Mouse (Mus musculus): ENCODE measurements around the gene Rec8. TPM values are rescaled to one million over a fixed set of nuclear protein-coding genes. Genes with fewer than 3 reads are reported as not detected.
A peak's percentile ranks its signal among the peaks of the same experiment; 100 is the strongest.

Rec8 gene
- polyA plus RNA-seq, 2 experiments = 2.4 to 8.9 TPM

DNA sequence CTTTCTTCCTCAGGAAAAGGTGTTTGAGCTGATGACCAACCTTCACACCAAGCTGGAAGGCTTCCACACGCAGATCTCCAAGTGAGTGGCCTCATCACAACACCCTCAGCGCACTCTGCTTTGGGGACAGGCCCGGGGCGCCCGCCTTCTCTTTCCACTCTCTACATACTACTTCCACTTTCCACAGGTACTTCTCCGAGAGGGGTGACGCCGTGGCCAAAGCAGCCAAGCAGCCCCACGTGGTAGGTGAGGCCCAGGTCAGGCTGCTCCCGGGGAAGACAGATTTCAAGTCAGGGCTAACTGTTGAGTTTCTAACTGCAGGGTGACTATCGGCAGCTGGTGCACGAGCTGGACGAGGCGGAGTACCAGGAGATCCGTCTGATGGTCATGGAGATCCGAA lies 37.1 kb upstream of the Rec8 start:
- 94% methylated on average over 16 of the region's 16 CpGs for WGBS
- peaks cover 19% of the 10 kb centered on the region for H3K36me3 ChIP-seq (ENCODE audit: control insufficient read depth, insufficient read depth, low read length)

DNA sequence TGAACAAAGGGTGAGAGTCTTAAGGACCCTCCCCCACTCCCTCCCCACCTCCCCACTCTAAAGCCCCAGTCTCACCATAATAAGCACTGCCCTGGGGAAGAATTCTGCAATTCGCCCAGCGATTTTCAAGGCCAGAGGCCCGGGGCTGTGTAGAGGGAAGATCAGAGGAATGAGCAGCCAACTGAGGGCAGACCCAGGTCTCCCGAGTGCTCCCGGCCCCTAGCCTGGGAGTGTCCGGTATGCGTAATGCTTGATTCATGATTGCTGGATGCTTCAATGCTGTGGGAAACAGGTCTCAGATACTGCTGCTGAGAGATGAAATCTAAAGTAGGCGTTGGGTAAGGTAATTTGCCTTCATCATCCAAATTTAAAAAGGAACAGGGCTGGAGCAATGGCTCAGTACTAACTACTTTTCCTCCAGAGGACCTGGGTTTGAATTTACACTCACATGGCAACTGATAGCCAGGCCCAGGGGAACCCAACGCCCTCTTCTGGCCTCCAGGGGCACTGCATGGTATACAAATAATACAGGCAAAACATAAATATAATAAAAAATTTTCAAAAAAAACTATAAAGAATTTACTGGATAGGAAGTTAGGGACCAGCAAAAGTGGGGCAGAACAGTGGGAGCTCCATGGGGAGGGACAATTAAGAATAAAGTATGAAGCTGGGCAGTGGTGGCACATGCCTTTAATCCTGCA lies 35.7 kb upstream of the Rec8 start:
- H3K27ac ChIP-seq (replicated peaks; ENCODE audit: low read depth, low read length) = no peak overlapping the region
- no peak overlapping the region for H3K4me2 ChIP-seq (replicated peaks; ENCODE audit: low read depth, low read length, severe bottlenecking)
- ATAC-seq (ENCODE audit: low FRiP score, low read depth) = no peak
- no peaks in the 10 kb centered on the region for H3K27me3 ChIP-seq (ENCODE audit: control insufficient read depth, insufficient read depth, low read length)
- TF ChIP-seq POLR2A (IDR thresholded peaks at IDR 0.05; ENCODE audit: borderline replicate concordance, extremely low read depth, insufficient read depth, insufficient read length) = no peak
- no peak overlapping the region for H3K4me3 ChIP-seq (replicated peaks; ENCODE audit: low read length)
- peaks cover 9% of the 10 kb centered on the region for H3K4me1 ChIP-seq (ENCODE audit: control insufficient read depth, insufficient read depth, low read length)
- WGBS = 75% methylated on average over 9 of the region's 9 CpGs
- no peak overlapping the region for H3K9ac ChIP-seq (ENCODE audit: low read depth, low read length, severe bottlenecking)
- no peaks in the 10 kb centered on the region for H3K9me3 ChIP-seq (ENCODE audit: control insufficient read depth, low read length)
- H3K36me3 ChIP-seq (ENCODE audit: control insufficient read depth, insufficient read depth, low read length) = peaks cover 22% of the 10 kb centered on the region
- no peak for DNase-seq (ENCODE audit: low spot score)

More for the DNA sequence above, 37.1 kb upstream of the Rec8 start:
- Histone ChIP-seq H3K27me3 (ENCODE audit: control insufficient read depth, insufficient read depth, low read length) (no peaks in the 10 kb centered on the region), H3K4me3 (replicated peaks; ENCODE audit: low read length) (no peak overlapping the region), H3K4me2 (replicated peaks; ENCODE audit: low read depth, low read length, severe bottlenecking) (no peak overlapping the region), H3K27ac (replicated peaks; ENCODE audit: low read depth, low read length) (no peak overlapping the region), H3K4me1 (ENCODE audit: control insufficient read depth, insufficient read depth, low read length) (peaks cover 9% of the 10 kb centered on the region), H3K9me3 (ENCODE audit: control insufficient read depth, low read length) (no peaks in the 10 kb centered on the region), H3K9ac (ENCODE audit: low read depth, low read length, severe bottlenecking) (no peak overlapping the region)
- no peak for DNase-seq (ENCODE audit: low spot score)
- no peak for ATAC-seq (ENCODE audit: low FRiP score, low read depth)
- no peak for TF ChIP-seq POLR2A (IDR thresholded peaks at IDR 0.05; ENCODE audit: borderline replicate concordance, extremely low read depth, insufficient read depth, insufficient read length)

- peaks cover 40% of the 10 kb centered on the region for H3K36me3 ChIP-seq (ENCODE audit: control insufficient read depth, insufficient read depth, low read length)
- ATAC-seq (ENCODE audit: low FRiP score, low read depth) = no peak
- WGBS = 37% methylated on average over 5 of the region's 5 CpGs
- no peak for DNase-seq (ENCODE audit: low spot score)
- peak overlapping the region; percentile 48 for H3K9ac ChIP-seq (ENCODE audit: low read depth, low read length, severe bottlenecking)
- H3K9me3 ChIP-seq (ENCODE audit: control insufficient read depth, low read length) = no peaks in the 10 kb centered on the region
- no peak overlapping the region for H3K27ac ChIP-seq (replicated peaks; ENCODE audit: low read depth, low read length)
- H3K4me3 ChIP-seq (replicated peaks; ENCODE audit: low read length) = peak overlapping the region; percentile 43
- peak overlapping the region; percentile 54 for H3K4me2 ChIP-seq (replicated peaks; ENCODE audit: low read depth, low read length, severe bottlenecking)
- no peak for TF ChIP-seq POLR2A (IDR thresholded peaks at IDR 0.05; ENCODE audit: borderline replicate concordance, extremely low read depth, insufficient read depth, insufficient read length)
- no peaks in the 10 kb centered on the region for H3K27me3 ChIP-seq (ENCODE audit: control insufficient read depth, insufficient read depth, low read length)
- H3K4me1 ChIP-seq (ENCODE audit: control insufficient read depth, insufficient read depth, low read length) = no peaks in the 10 kb centered on the region
Observed at GRCm38 (mm10) chr14:55584303-55584701, 33.5 kb upstream of the Rec8 start.

GRCm38 (mm10) chr14:55584702-55585565 lies 32.9 kb upstream of the Rec8 start, which contains the start of gene Emc9:
TSS of gene Emc9 (minus strand) at chr14:55585302.
- WGBS = 3% methylated on average over 35 of the region's 43 CpGs
- DNase-seq (ENCODE audit: low spot score) = no peak
- H3K36me3 ChIP-seq (ENCODE audit: control insufficient read depth, insufficient read depth, low read length) = peaks cover 40% of the 10 kb centered on the region

DNA sequence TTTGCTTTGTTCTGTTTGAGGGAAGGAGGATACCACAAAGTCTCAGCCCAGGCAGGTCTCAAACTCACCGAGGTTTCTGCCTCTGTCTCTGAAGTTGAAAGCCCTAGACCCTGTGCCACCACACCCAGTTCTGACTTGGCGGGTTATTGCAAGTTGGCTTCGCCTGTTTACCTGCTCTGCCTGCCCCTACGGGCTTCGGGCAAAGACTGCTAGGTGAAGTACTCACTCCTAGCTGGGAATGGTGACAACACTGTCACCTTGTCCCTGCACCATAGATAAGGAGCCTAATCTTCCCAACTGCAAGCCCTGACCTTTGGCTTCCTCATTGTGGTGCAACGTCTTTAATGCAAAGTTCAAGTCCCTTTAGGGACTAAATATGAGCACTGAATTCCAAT lies 32.3 kb upstream of the Rec8 start:
- H3K27ac ChIP-seq (replicated peaks; ENCODE audit: low read depth, low read length) = no peak overlapping the region
- H3K9ac ChIP-seq (ENCODE audit: low read depth, low read length, severe bottlenecking) = no peak overlapping the region
- no peak for DNase-seq (ENCODE audit: low spot score)
- H3K36me3 ChIP-seq (ENCODE audit: control insufficient read depth, insufficient read depth, low read length) = peaks cover 37% of the 10 kb centered on the region
- H3K4me2 ChIP-seq (replicated peaks; ENCODE audit: low read depth, low read length, severe bottlenecking) = peak overlapping the region; percentile 54; the same call in 1 of the 2 replicates
- ATAC-seq (ENCODE audit: low FRiP score, low read depth) = no peak
- no peak for TF ChIP-seq POLR2A (IDR thresholded peaks at IDR 0.05; ENCODE audit: borderline replicate concordance, extremely low read depth, insufficient read depth, insufficient read length)
- H3K4me3 ChIP-seq (replicated peaks; ENCODE audit: low read length) = peak overlapping the region; percentile 43; the same call in 1 of the 2 replicates
- WGBS = 58% methylated on average over 6 of the region's 6 CpGs
- H3K4me1 ChIP-seq (ENCODE audit: control insufficient read depth, insufficient read depth, low read length) = peaks cover 7% of the 10 kb centered on the region
- H3K27me3 ChIP-seq (ENCODE audit: control insufficient read depth, insufficient read depth, low read length) = no peaks in the 10 kb centered on the region
- H3K9me3 ChIP-seq (ENCODE audit: control insufficient read depth, low read length) = no peaks in the 10 kb centered on the region

More at GRCm38 (mm10) chr14:55584702-55585565, 32.9 kb upstream of the Rec8 start, which contains the start of gene Emc9:
- H3K9me3 ChIP-seq (ENCODE audit: control insufficient read depth, low read length) = no peaks in the 10 kb centered on the region
- peak; percentile 66 for ATAC-seq (ENCODE audit: low FRiP score, low read depth)
- peak within 1 kb of the TSS; percentile 48 for H3K9ac ChIP-seq (ENCODE audit: low read depth, low read length, severe bottlenecking)
- no peak within 1 kb of the TSS for H3K27ac ChIP-seq (replicated peaks; ENCODE audit: low read depth, low read length)
- peak within 1 kb of the TSS; percentile 54 for H3K4me2 ChIP-seq (replicated peaks; ENCODE audit: low read depth, low read length, severe bottlenecking)
- no peaks in the 10 kb centered on the region for H3K27me3 ChIP-seq (ENCODE audit: control insufficient read depth, insufficient read depth, low read length)
- H3K4me3 ChIP-seq (replicated peaks; ENCODE audit: low read length) = peak within 1 kb of the TSS; percentile 43
- TF ChIP-seq POLR2A (IDR thresholded peaks at IDR 0.05; ENCODE audit: borderline replicate concordance, extremely low read depth, insufficient read depth, insufficient read length) = no peak
- peaks cover 3% of the 10 kb centered on the region for H3K4me1 ChIP-seq (ENCODE audit: control insufficient read depth, insufficient read depth, low read length)
